Mouse (Mus musculus) embryonic fibroblast, embryonic 13.5 days (primary cell): ENCODE results near the gene Sik3.

Experiments used
- CTCF ChIP-seq: IDR thresholded peaks from 2 replicates; pipeline ENCODE4 v1.5.1; 2011; ENCODE audit warnings: mild to moderate bottlenecking, control low read depth, low read length, moderate library complexity, borderline replicate concordance; ENCODE audit not compliant: insufficient read depth
- POLR2A ChIP-seq: IDR thresholded peaks from 2 replicates; pipeline ENCODE4 v1.6.1; 2011; ENCODE audit warnings: low read depth, mild to moderate bottlenecking, control low read depth, low read length, moderate library complexity

GRCm38 (mm10) chr9:46270782-46271181 is 258.2 kb downstream of the Sik3 start:
- TF ChIP-seq CTCF, result no peak
- TF ChIP-seq POLR2A, result no peak
